Mouse (Mus musculus): ENCODE data around the gene Sla2.

DNA sequence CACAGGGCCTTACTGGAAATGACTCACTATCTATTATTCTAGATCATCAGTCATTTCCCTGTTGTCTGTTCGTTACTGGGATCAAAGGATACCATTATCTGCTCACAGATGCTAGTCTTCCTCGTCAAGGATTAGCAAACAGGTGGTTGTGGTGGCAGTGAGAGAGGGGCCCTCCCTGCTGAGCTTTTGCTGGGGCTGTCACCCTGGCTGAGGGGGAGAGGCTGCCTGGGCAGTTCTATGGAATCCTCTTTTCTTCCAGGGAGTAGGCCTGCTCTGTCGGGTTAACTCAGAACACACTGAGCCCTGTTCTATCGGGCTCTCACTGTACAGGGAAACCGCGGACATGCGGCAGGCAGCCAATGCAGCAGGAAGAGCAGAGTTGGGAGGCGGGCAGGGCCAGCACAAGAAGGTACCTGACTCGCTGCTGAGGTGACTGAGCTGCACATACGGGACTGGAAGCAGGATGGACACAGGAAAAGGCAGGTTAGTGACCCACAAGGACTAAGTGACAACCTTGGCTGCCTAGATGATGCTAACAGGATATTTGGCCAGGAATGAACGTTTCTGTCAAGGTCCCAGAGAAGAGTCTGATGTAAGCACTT is 42.6 kb upstream of the Sla2 start:
- TF ChIP-seq POLR2A (IDR thresholded peaks at IDR 0.05; ENCODE audit: extremely low read depth, insufficient read depth, low read length), result no peak
- TF ChIP-seq CTCF (IDR thresholded peaks at IDR 0.05; ENCODE audit: extremely low read depth, insufficient read depth, low read length), result no peak

Measured in cortical plate, adult 2 months (tissue).